Mouse (Mus musculus): Measurements from ENCODE around the gene Gm3404.

DNA sequence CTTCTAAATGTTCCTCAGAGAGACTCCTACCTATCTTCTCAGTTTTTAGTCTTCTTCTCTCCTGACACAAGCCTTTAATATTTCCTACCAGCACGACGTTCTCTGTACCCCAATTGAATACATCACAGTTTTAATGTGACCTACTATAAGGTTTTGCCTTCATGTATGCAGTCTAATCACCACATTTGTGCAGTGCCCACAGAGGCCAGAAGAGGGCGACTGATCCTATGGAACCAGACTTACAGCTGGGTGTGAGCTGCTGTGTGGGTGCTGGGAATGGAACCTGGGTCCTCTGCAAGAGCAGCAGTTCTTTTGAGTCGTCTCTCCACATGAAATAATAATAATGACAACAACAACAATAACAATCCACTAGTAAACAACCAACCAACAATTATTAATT is 41.5 kb downstream of the Gm3404 start:
- TF ChIP-seq CTCF (IDR thresholded peaks at IDR 0.05; ENCODE audit: low read depth) (peak; percentile 58), EP300 (IDR thresholded peaks at IDR 0.05; ENCODE audit: low read depth) (no peak)
